Mouse (Mus musculus): ENCODE results near the gene Sumo1. TPM values are rescaled to one million over a fixed set of nuclear protein-coding genes. Genes with fewer than 3 reads are reported as not detected.

Gene Sumo1
- polyA plus RNA-seq, 1 experiment: 28.5 TPM

GRCm38 (mm10) chr1:59615021-59615420, 55.6 kb downstream of the Sumo1 start:
- H3K27ac ChIP-seq (ENCODE audit: insufficient read depth, low read depth, low read length): no peak overlapping the region
- H3K36me3 ChIP-seq (ENCODE audit: control insufficient read depth, insufficient read depth, low read length): no peaks in the 10 kb centered on the region
- H3K4me3 ChIP-seq (ENCODE audit: insufficient read depth, low read depth, low read length): no peak overlapping the region
- no peaks in the 10 kb centered on the region; the same call in 1 of the 2 replicates for H3K27me3 ChIP-seq (replicated peaks; ENCODE audit: control insufficient read depth, insufficient read depth, low read length)
- no peak for DNase-seq
- no peak for TF ChIP-seq CTCF (conservative IDR thresholded peaks at IDR 0.05; ENCODE audit: insufficient read depth, insufficient read length, low read depth, low read length)
- TF ChIP-seq POLR2A (IDR thresholded peaks at IDR 0.05; ENCODE audit: low read depth, low read length): no peak
- WGBS: 79% methylated on average over 2 of the region's 2 CpGs
- H3K4me1 ChIP-seq (ENCODE audit: control insufficient read depth, insufficient read depth, low read length): no peaks in the 10 kb centered on the region

GRCm38 (mm10) chr1:59613795-59614194, 56.8 kb downstream of the Sumo1 start:
- H3K4me1 ChIP-seq (ENCODE audit: control insufficient read depth, insufficient read depth, low read length): no peaks in the 10 kb centered on the region
- no peak for TF ChIP-seq POLR2A (IDR thresholded peaks at IDR 0.05; ENCODE audit: low read depth, low read length)
- peak; percentile 60 for TF ChIP-seq CTCF (conservative IDR thresholded peaks at IDR 0.05; ENCODE audit: insufficient read depth, insufficient read length, low read depth, low read length)
- WGBS: 56% methylated on average over 6 of the region's 6 CpGs
- no peak overlapping the region for H3K4me3 ChIP-seq (ENCODE audit: insufficient read depth, low read depth, low read length)
- no peaks in the 10 kb centered on the region for H3K36me3 ChIP-seq (ENCODE audit: control insufficient read depth, insufficient read depth, low read length)
- peak; percentile 38 for DNase-seq
- H3K27ac ChIP-seq (ENCODE audit: insufficient read depth, low read depth, low read length): no peak overlapping the region
- H3K27me3 ChIP-seq (replicated peaks; ENCODE audit: control insufficient read depth, insufficient read depth, low read length): no peaks in the 10 kb centered on the region

GRCm38 (mm10) chr1:59610929-59611328, 59.7 kb downstream of the Sumo1 start:
- DNase-seq: no peak
- Histone ChIP-seq H3K27me3 (replicated peaks; ENCODE audit: control insufficient read depth, insufficient read depth, low read length) (no peaks in the 10 kb centered on the region), H3K4me3 (ENCODE audit: insufficient read depth, low read depth, low read length) (no peak overlapping the region), H3K36me3 (ENCODE audit: control insufficient read depth, insufficient read depth, low read length) (no peaks in the 10 kb centered on the region), H3K27ac (ENCODE audit: insufficient read depth, low read depth, low read length) (no peak overlapping the region), H3K4me1 (ENCODE audit: control insufficient read depth, insufficient read depth, low read length) (no peaks in the 10 kb centered on the region)
- TF ChIP-seq CTCF (conservative IDR thresholded peaks at IDR 0.05; ENCODE audit: insufficient read depth, insufficient read length, low read depth, low read length) (no peak), POLR2A (IDR thresholded peaks at IDR 0.05; ENCODE audit: low read depth, low read length) (no peak)
- WGBS: 95% methylated on average over 3 of the region's 3 CpGs

- TF ChIP-seq CTCF (conservative IDR thresholded peaks at IDR 0.05; ENCODE audit: insufficient read depth, insufficient read length, low read depth, low read length) (no peak), POLR2A (IDR thresholded peaks at IDR 0.05; ENCODE audit: low read depth, low read length) (no peak)
- Histone ChIP-seq H3K36me3 (ENCODE audit: control insufficient read depth, insufficient read depth, low read length) (no peaks in the 10 kb centered on the region), H3K27me3 (replicated peaks; ENCODE audit: control insufficient read depth, insufficient read depth, low read length) (no peaks in the 10 kb centered on the region), H3K4me3 (ENCODE audit: insufficient read depth, low read depth, low read length) (no peak overlapping the region), H3K27ac (ENCODE audit: insufficient read depth, low read depth, low read length) (peak overlapping the region; percentile 69; the same call in 1 of the 2 replicates), H3K4me1 (ENCODE audit: control insufficient read depth, insufficient read depth, low read length) (no peaks in the 10 kb centered on the region)
- DNase-seq: peak; percentile 83
- 49% methylated on average over 10 of the region's 10 CpGs for WGBS
Observed at GRCm38 (mm10) chr1:59609896-59610295, 60.7 kb downstream of the Sumo1 start.

- no peaks in the 10 kb centered on the region for H3K27me3 ChIP-seq (replicated peaks; ENCODE audit: control insufficient read depth, insufficient read depth, low read length)
- H3K36me3 ChIP-seq (ENCODE audit: control insufficient read depth, insufficient read depth, low read length): no peaks in the 10 kb centered on the region
- no peak for TF ChIP-seq POLR2A (IDR thresholded peaks at IDR 0.05; ENCODE audit: low read depth, low read length)
- peak; percentile 29; the same call in 1 of the 2 replicates for TF ChIP-seq CTCF (conservative IDR thresholded peaks at IDR 0.05; ENCODE audit: insufficient read depth, insufficient read length, low read depth, low read length)
- WGBS: 80% methylated on average over 4 of the region's 4 CpGs
- H3K27ac ChIP-seq (ENCODE audit: insufficient read depth, low read depth, low read length): peak overlapping the region; percentile 69; the same call in 1 of the 2 replicates
- H3K4me1 ChIP-seq (ENCODE audit: control insufficient read depth, insufficient read depth, low read length): no peaks in the 10 kb centered on the region
- peak; percentile 19 for DNase-seq
- H3K4me3 ChIP-seq (ENCODE audit: insufficient read depth, low read depth, low read length): no peak overlapping the region
Observed at GRCm38 (mm10) chr1:59609458-59609857, 61.2 kb downstream of the Sumo1 start.

- H3K27ac ChIP-seq (ENCODE audit: insufficient read depth, low read depth, low read length): no peak overlapping the region
- 71% methylated on average over 5 of the region's 5 CpGs for WGBS
Observed at GRCm38 (mm10) chr1:59608920-59609319, 61.7 kb downstream of the Sumo1 start.

GRCm38 (mm10) chr1:59608125-59608762, 62.4 kb downstream of the Sumo1 start:
- Histone ChIP-seq H3K27me3 (replicated peaks; ENCODE audit: control insufficient read depth, insufficient read depth, low read length) (no peaks in the 10 kb centered on the region), H3K4me3 (ENCODE audit: insufficient read depth, low read depth, low read length) (no peak overlapping the region), H3K36me3 (ENCODE audit: control insufficient read depth, insufficient read depth, low read length) (no peaks in the 10 kb centered on the region), H3K27ac (ENCODE audit: insufficient read depth, low read depth, low read length) (no peak overlapping the region), H3K4me1 (ENCODE audit: control insufficient read depth, insufficient read depth, low read length) (no peaks in the 10 kb centered on the region)
- peak; percentile 15 for DNase-seq
- 96% methylated on average over 7 of the region's 7 CpGs for WGBS
- no peak for TF ChIP-seq CTCF (conservative IDR thresholded peaks at IDR 0.05; ENCODE audit: insufficient read depth, insufficient read length, low read depth, low read length)
- TF ChIP-seq POLR2A (IDR thresholded peaks at IDR 0.05; ENCODE audit: low read depth, low read length): no peak

More at GRCm38 (mm10) chr1:59608920-59609319, 61.7 kb downstream of the Sumo1 start:
- DNase-seq: no peak
- Histone ChIP-seq H3K27me3 (replicated peaks; ENCODE audit: control insufficient read depth, insufficient read depth, low read length) (no peaks in the 10 kb centered on the region), H3K36me3 (ENCODE audit: control insufficient read depth, insufficient read depth, low read length) (no peaks in the 10 kb centered on the region), H3K4me1 (ENCODE audit: control insufficient read depth, insufficient read depth, low read length) (no peaks in the 10 kb centered on the region), H3K4me3 (ENCODE audit: insufficient read depth, low read depth, low read length) (no peak overlapping the region)
- TF ChIP-seq CTCF (conservative IDR thresholded peaks at IDR 0.05; ENCODE audit: insufficient read depth, insufficient read length, low read depth, low read length): no peak
- no peak for TF ChIP-seq POLR2A (IDR thresholded peaks at IDR 0.05; ENCODE audit: low read depth, low read length)
